Mouse (Mus musculus): ENCODE measurements around the gene Kctd17.

DNA sequence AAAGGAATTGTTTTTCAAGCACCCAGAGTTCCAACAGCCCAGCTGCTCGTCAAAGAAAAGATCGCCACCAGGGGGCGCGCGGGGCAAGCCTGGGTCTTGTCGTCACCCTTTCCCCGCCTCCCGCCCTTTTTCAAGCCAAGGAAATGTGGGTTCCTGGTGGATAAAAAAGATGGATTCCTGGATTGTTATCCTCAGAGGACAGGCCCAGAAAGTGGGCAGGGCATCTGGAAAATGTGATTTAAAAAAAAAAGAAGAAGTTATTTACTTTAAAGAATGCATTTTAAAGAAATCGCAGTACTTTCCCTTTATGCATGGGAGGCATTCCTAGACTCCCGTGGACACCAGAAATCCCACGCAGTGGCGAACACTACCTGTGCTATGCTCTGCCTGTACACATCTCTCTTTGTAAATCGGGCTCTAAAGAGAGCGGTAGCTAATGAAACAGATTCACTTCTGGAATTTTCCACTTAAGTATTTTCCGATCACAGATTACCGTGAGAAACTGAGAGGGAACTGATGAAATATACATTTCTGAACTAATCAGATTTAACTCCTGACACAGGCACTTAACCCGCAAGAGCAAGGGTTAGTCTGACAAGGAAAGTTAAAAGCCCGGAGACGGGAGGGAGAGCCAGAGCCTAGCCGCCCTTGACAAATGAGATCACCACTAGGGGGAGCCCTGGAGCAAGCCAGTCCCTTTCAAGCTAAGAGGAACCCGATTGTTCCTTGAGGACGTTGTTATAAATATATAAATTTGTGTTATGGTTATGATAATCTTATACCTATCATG is 19.6 kb downstream of the Kctd17 start:
- TF ChIP-seq CTCF (IDR thresholded peaks at IDR 0.05; ENCODE audit: borderline replicate concordance, insufficient read depth, low read length) (peak; percentile 50; the same call in 1 of the 2 replicates), POLR2A (IDR thresholded peaks at IDR 0.05; ENCODE audit: low read depth, low read length) (no peak; the same call in 1 of the 2 replicates)

Measured in embryonic fibroblast, embryonic 13.5 days (primary cell).